Mouse (Mus musculus): ENCODE measurements around the gene Cdc16. TPM values are rescaled to one million over a fixed set of nuclear protein-coding genes. Genes with fewer than 3 reads are reported as not detected.

Gene Cdc16
- 20.4 and 31.3 TPM in 2 replicates for polyA plus RNA-seq (2012; rRNA removed)
- 51.4 and 61.0 TPM in 2 replicates for polyA plus RNA-seq (2014; fragmentation: Nextera tagmentation; extraction: Ambion mirVana)

GRCm38 (mm10) chr8:13756982-13757804, at the start of gene Cdc16:
Cdc16 (plus strand) TSS chr8:13757676.
- WGBS (ENCODE audit: insufficient replicate concordance) = 8% methylated on average over 40 of the region's 40 CpGs
- TF ChIP-seq CTCF (IDR thresholded peaks at IDR 0.05; ENCODE audit: low read depth) (no peak), EP300 (IDR thresholded peaks at IDR 0.05; ENCODE audit: low read depth) (no peak)

GRCm38 (mm10) chr8:13708514-13708913, 49.0 kb upstream of the Cdc16 start:
- WGBS (ENCODE audit: insufficient replicate concordance) = 72% methylated on average over 5 of the region's 5 CpGs
- H3K36me3 ChIP-seq (replicated peaks; ENCODE audit: control insufficient read depth, insufficient read depth, low read depth) = no peaks in the 10 kb centered on the region
- H3K4me1 ChIP-seq (replicated peaks; ENCODE audit: control insufficient read depth in 2 of 2, insufficient read depth in 2 of 2, low read length in 1 of 2) = no peaks in the 10 kb centered on the region
- H3K9ac ChIP-seq (replicated peaks) = no peak overlapping the region
- H3K4me2 ChIP-seq (ENCODE audit: low read depth) = no peak overlapping the region
- no peak for DNase-seq (ENCODE audit: low read depth in 3 of 3, low spot score in 3 of 3)
- H3K4me3 ChIP-seq (ENCODE audit: insufficient read depth in 1 of 2, low read depth in 2 of 2, low read length in 2 of 2) = no peak overlapping the region
- H3K9me3 ChIP-seq (ENCODE audit: control insufficient read depth, low read length) = no peaks in the 10 kb centered on the region
- no peak overlapping the region for H3K27ac ChIP-seq
- no peak for ATAC-seq (ENCODE audit: insufficient read depth)
- H3K27me3 ChIP-seq (ENCODE audit: control insufficient read depth, insufficient read depth, low read length) = no peaks in the 10 kb centered on the region
- TF ChIP-seq EP300 (IDR thresholded peaks at IDR 0.05; ENCODE audit: low read depth) (no peak), CTCF (IDR thresholded peaks at IDR 0.05; ENCODE audit: low read depth) (no peak)

More at GRCm38 (mm10) chr8:13756982-13757804, at the start of gene Cdc16:
- Histone ChIP-seq H3K4me2 (ENCODE audit: low read depth) (peak within 1 kb of the TSS; percentile 87), H3K9ac (replicated peaks) (peak within 1 kb of the TSS; percentile 96), H3K27ac (peak within 1 kb of the TSS; percentile 73), H3K4me1 (replicated peaks; ENCODE audit: control insufficient read depth in 2 of 2, insufficient read depth in 2 of 2, low read length in 1 of 2) (peaks cover 0 to 7% of the 10 kb centered on the region in 2 experiments; a peak in 3 of 4 replicates), H3K4me3 (ENCODE audit: insufficient read depth in 1 of 2, low read depth in 2 of 2, low read length in 2 of 2) (peak within 1 kb of the TSS; percentile 86 to 94), H3K9me3 (ENCODE audit: control insufficient read depth, low read length) (no peaks in the 10 kb centered on the region), H3K36me3 (replicated peaks; ENCODE audit: control insufficient read depth, insufficient read depth, low read depth) (peaks cover 10% of the 10 kb centered on the region), H3K27me3 (ENCODE audit: control insufficient read depth, insufficient read depth, low read length) (no peaks in the 10 kb centered on the region)
- DNase-seq (ENCODE audit: low read depth in 3 of 3, low spot score in 3 of 3) (peak; percentile 68 to 71 (median 70)), ATAC-seq (ENCODE audit: insufficient read depth) (peak; percentile 94)

GRCm38 (mm10) chr8:13718980-13719379, 38.5 kb upstream of the Cdc16 start:
- WGBS (ENCODE audit: insufficient replicate concordance) = 76% methylated on average over 8 of the region's 8 CpGs
- no peak for TF ChIP-seq EP300 (IDR thresholded peaks at IDR 0.05; ENCODE audit: low read depth)
- no peak for TF ChIP-seq CTCF (IDR thresholded peaks at IDR 0.05; ENCODE audit: low read depth)
- no peak for ATAC-seq (ENCODE audit: insufficient read depth)

GRCm38 (mm10) chr8:13725722-13726121, 31.8 kb upstream of the Cdc16 start:
- peak in 2 of 3 experiments; percentile 14 to 16 for DNase-seq (ENCODE audit: low read depth in 3 of 3, low spot score in 3 of 3)
- peak; percentile 67 for TF ChIP-seq CTCF (IDR thresholded peaks at IDR 0.05; ENCODE audit: low read depth)
- TF ChIP-seq EP300 (IDR thresholded peaks at IDR 0.05; ENCODE audit: low read depth) = no peak
- H3K27me3 ChIP-seq (ENCODE audit: control insufficient read depth, insufficient read depth, low read length) = no peaks in the 10 kb centered on the region

More at GRCm38 (mm10) chr8:13718980-13719379, 38.5 kb upstream of the Cdc16 start:
- Histone ChIP-seq H3K36me3 (replicated peaks; ENCODE audit: control insufficient read depth, insufficient read depth, low read depth) (no peaks in the 10 kb centered on the region), H3K4me2 (ENCODE audit: low read depth) (no peak overlapping the region), H3K4me1 (replicated peaks; ENCODE audit: control insufficient read depth in 2 of 2, insufficient read depth in 2 of 2, low read length in 1 of 2) (no peaks in the 10 kb centered on the region), H3K9ac (replicated peaks) (no peak overlapping the region), H3K9me3 (ENCODE audit: control insufficient read depth, low read length) (no peaks in the 10 kb centered on the region), H3K27ac (no peak overlapping the region), H3K4me3 (ENCODE audit: insufficient read depth in 1 of 2, low read depth in 2 of 2, low read length in 2 of 2) (no peak overlapping the region), H3K27me3 (ENCODE audit: control insufficient read depth, insufficient read depth, low read length) (no peaks in the 10 kb centered on the region)
- no peak for DNase-seq (ENCODE audit: low read depth in 3 of 3, low spot score in 3 of 3)

GRCm38 (mm10) chr8:13727469-13728094, 29.9 kb upstream of the Cdc16 start:
- TF ChIP-seq CTCF (IDR thresholded peaks at IDR 0.05; ENCODE audit: low read depth) = no peak
- TF ChIP-seq EP300 (IDR thresholded peaks at IDR 0.05; ENCODE audit: low read depth) = no peak
- H3K36me3 ChIP-seq (replicated peaks; ENCODE audit: control insufficient read depth, insufficient read depth, low read depth) = no peaks in the 10 kb centered on the region
- 63% methylated on average over 10 of the region's 10 CpGs for WGBS (ENCODE audit: insufficient replicate concordance)
- H3K27ac ChIP-seq = no peak overlapping the region
- ATAC-seq (ENCODE audit: insufficient read depth) (no peak), DNase-seq (ENCODE audit: low read depth in 3 of 3, low spot score in 3 of 3) (no peak)
- H3K4me2 ChIP-seq (ENCODE audit: low read depth) = no peak overlapping the region
- H3K4me1 ChIP-seq (replicated peaks; ENCODE audit: control insufficient read depth in 2 of 2, insufficient read depth in 2 of 2, low read length in 1 of 2) = no peaks in the 10 kb centered on the region
- H3K4me3 ChIP-seq (ENCODE audit: insufficient read depth in 1 of 2, low read depth in 2 of 2, low read length in 2 of 2) = no peak overlapping the region
- H3K9me3 ChIP-seq (ENCODE audit: control insufficient read depth, low read length) = no peaks in the 10 kb centered on the region
- no peaks in the 10 kb centered on the region for H3K27me3 ChIP-seq (ENCODE audit: control insufficient read depth, insufficient read depth, low read length)
- no peak overlapping the region for H3K9ac ChIP-seq (replicated peaks)

More at GRCm38 (mm10) chr8:13725722-13726121, 31.8 kb upstream of the Cdc16 start:
- no peak overlapping the region for H3K27ac ChIP-seq
- no peaks in the 10 kb centered on the region for H3K9me3 ChIP-seq (ENCODE audit: control insufficient read depth, low read length)
- no peaks in the 10 kb centered on the region for H3K4me1 ChIP-seq (replicated peaks; ENCODE audit: control insufficient read depth in 2 of 2, insufficient read depth in 2 of 2, low read length in 1 of 2)
- no peak for ATAC-seq (ENCODE audit: insufficient read depth)
- no peak overlapping the region for H3K4me3 ChIP-seq (ENCODE audit: insufficient read depth in 1 of 2, low read depth in 2 of 2, low read length in 2 of 2)
- H3K9ac ChIP-seq (replicated peaks) = no peak overlapping the region
- no peaks in the 10 kb centered on the region for H3K36me3 ChIP-seq (replicated peaks; ENCODE audit: control insufficient read depth, insufficient read depth, low read depth)
- no peak overlapping the region for H3K4me2 ChIP-seq (ENCODE audit: low read depth)
